Mouse (Mus musculus) MEL-GATA-1-ER (cell line): Measurements from ENCODE around the gene Reep6.
"Not testable (repeated sequence)": the region's sequence is repeated elsewhere in the genome, so short reads cannot be mapped to it uniquely, and the experiment has no call there.

Experiments
- DNase-seq: peaks from one replicate; pipeline ENCODE4 v3.0.0-alpha.2; 2012; ENCODE audit warnings: low read depth; ENCODE audit errors: extremely low read depth

Reep6 gene

GRCm38 (mm10) chr10:80325045-80325444 is 4.7 kb upstream of the Reep6 start:
- no peak for DNase-seq

GRCm38 (mm10) chr10:80330084-80330483 is 331 bp downstream of the Reep6 start:
- DNase-seq: no peak

- no peak for DNase-seq
Measured at GRCm38 (mm10) chr10:80330888-80331287, 1.1 kb downstream of the Reep6 start.

- DNase-seq: no peak
Measured at GRCm38 (mm10) chr10:80331636-80332524, 2.1 kb downstream of the Reep6 start.

GRCm38 (mm10) chr10:80332525-80332989 is 2.8 kb downstream of the Reep6 start:
- no peak for DNase-seq

GRCm38 (mm10) chr10:80336263-80336662 is 6.5 kb downstream of the Reep6 start:
- no peak for DNase-seq

- DNase-seq: peak; percentile 71
Measured at GRCm38 (mm10) chr10:80339941-80340750, 10.4 kb downstream of the Reep6 start.

- no peak for DNase-seq
Measured at GRCm38 (mm10) chr10:80341026-80341425, 11.3 kb downstream of the Reep6 start.

GRCm38 (mm10) chr10:80341491-80342304 is 11.9 kb downstream of the Reep6 start:
- DNase-seq: no peak

- no peak for DNase-seq
Measured at GRCm38 (mm10) chr10:80342305-80342748, 12.6 kb downstream of the Reep6 start.

- peak; percentile 88 for DNase-seq
Measured at GRCm38 (mm10) chr10:80342749-80343424, 13.1 kb downstream of the Reep6 start.

GRCm38 (mm10) chr10:80343425-80343895 is 13.7 kb downstream of the Reep6 start:
- no peak for DNase-seq

GRCm38 (mm10) chr10:80344131-80344661 is 14.4 kb downstream of the Reep6 start:
- peak; percentile 89 for DNase-seq

- no peak for DNase-seq
Measured at GRCm38 (mm10) chr10:80345122-80345521, 15.4 kb downstream of the Reep6 start.

- DNase-seq: not testable (repeated sequence)
Measured at GRCm38 (mm10) chr10:80345929-80346328, 16.2 kb downstream of the Reep6 start.

- DNase-seq: no peak
Measured at GRCm38 (mm10) chr10:80347514-80347967, 17.8 kb downstream of the Reep6 start.

- DNase-seq: no peak
Measured at GRCm38 (mm10) chr10:80348244-80348781, 18.6 kb downstream of the Reep6 start, which contains the start of gene Adamtsl5. Gene Adamtsl5, minus strand, starts transcription at chr10:80348412.

GRCm38 (mm10) chr10:80348981-80349380 is 19.2 kb downstream of the Reep6 start:
- no peak for DNase-seq

GRCm38 (mm10) chr10:80350292-80350691 is 20.5 kb downstream of the Reep6 start:
- DNase-seq: peak; percentile 76

GRCm38 (mm10) chr10:80351896-80352295 is 22.1 kb downstream of the Reep6 start:
- DNase-seq: no peak
